Mouse (Mus musculus) layer of hippocampus, adult 18-20 months (tissue): ENCODE measurements around the gene Aldh18a1. TPM values are rescaled to one million over a fixed set of nuclear protein-coding genes. Genes with fewer than 3 reads are reported as not detected.
"Not testable (repeated sequence)": the region's sequence is repeated elsewhere in the genome, so short reads cannot be mapped to it uniquely, and the experiment has no call there.

ENCODE experiments used
- DNase-seq, 2 experiments: peaks; one replicate each; pipeline ENCODE4 v3.0.0; 2022; ENCODE audit warnings: low spot score in 2 of 2
- total RNA-seq, 2 experiments: library from RNA; stranded (reverse); gene quantifications; 2 replicates each; pipeline ENCODE4 v1.2.3; 2021

The Aldh18a1 gene
- total RNA-seq, 2 experiments from 2014 or later: 19.6 to 22.3 TPM

GRCm38 (mm10) chr19:40587491-40588292 is 571 bp downstream of the Aldh18a1 start:
- no peak for DNase-seq

DNA sequence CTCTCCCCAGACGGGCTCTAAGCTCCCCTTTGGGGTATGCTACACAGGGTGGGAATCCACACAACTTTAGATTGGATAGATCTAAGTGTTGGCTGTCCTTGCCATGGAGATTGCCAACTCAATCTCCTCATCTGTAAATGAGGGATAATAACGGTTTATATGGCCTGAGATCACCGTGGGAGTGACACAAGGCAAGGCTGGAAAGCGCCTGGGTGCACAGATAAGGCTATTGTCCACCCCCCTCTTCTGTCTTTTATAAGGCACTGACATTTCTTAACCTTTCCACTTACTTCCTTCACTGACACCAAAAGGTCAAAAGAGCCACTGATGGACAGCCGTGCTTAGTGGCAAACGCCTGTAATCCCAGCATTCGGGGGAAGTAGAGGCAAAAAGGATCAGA is 1.4 kb downstream of the Aldh18a1 start:
- no peak for DNase-seq

DNA sequence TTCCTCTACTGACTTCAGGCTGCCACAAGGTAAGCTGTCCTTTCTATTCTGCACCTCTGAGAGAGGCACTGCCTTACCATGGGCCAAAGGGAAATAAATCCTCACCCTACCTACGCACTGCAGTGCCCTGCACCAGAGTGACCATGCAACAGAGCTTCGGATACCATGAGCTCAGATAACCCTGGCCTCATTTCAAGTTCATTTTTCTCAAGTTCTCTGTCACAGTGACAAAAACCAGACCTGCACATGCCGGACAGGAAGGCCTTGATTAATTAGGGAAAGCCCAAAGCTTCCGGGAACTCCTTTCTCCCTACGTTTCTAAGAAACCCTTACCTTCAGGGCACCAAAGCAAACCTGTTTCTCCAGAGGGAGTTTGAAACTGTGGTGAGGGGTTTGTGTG is 6.6 kb downstream of the Aldh18a1 start:
- DNase-seq: no peak

DNA sequence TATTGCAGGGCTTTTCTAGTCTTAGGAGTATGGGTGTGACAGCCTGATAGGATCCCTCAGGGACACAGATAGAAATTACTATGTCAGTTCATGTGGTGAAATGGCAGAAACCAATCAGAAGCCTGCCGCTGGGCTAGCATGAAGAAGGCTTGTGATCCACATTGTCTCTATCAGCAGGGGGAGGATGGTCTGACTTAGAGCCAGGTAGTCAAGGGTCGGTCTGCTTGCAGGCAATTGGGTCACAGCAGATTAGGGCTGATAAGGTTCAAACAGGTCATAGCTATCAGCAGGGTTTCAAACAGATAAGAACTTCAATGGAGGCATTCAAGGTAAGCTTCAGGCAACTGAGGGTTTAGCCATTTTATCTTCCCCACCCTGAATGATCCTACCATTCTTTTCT is 7.4 kb downstream of the Aldh18a1 start:
- no peak for DNase-seq

DNA sequence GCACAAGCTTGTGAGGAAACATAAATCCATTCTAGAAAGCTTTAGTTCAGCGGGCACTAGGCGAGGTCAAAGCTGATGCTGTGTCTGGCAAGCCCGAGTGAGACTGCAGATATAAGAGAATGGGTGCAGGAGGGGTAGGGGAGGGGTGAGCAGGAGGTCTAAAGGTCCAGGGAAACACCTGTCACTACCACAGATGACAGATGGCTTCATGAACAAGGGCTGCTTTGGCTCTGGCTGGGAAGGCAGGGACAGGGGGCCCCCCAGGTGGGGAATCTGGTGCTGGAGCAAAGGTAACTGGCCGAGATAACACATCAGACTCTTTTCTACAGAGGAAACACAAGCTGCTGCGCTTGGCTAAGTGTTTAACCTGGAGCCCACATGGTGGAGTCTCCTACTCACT is 12.8 kb downstream of the Aldh18a1 start:
- no peak for DNase-seq

DNA sequence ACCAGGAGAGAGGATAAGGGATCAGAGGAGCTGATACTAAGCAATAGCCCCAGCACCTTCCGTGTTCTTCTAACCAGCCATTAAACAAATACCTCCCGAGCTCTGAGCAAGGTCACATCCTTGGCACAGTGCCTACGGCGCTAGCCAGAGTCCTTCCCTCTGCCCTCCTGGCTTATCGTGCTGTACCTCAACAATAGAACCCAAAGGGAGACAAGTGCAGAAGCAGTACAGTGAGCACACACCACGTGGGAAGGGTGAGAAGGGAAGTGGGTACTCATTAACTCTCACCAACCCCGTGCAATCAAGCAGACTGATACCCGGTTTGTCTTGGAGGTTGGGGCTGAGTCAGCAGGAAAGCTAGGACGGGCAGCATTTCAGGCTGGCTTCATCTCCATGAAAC is 17.5 kb downstream of the Aldh18a1 start:
- DNase-seq: no peak

- DNase-seq: peak in 1 of 2 experiments; percentile 29
Observed at GRCm38 (mm10) chr19:40567616-40568015, 20.6 kb downstream of the Aldh18a1 start.

- DNase-seq: no peak
Observed at GRCm38 (mm10) chr19:40563880-40564645, 24.2 kb downstream of the Aldh18a1 start.

- not testable (repeated sequence) for DNase-seq
Observed at GRCm38 (mm10) chr19:40561521-40561920, 26.7 kb downstream of the Aldh18a1 start.

DNA sequence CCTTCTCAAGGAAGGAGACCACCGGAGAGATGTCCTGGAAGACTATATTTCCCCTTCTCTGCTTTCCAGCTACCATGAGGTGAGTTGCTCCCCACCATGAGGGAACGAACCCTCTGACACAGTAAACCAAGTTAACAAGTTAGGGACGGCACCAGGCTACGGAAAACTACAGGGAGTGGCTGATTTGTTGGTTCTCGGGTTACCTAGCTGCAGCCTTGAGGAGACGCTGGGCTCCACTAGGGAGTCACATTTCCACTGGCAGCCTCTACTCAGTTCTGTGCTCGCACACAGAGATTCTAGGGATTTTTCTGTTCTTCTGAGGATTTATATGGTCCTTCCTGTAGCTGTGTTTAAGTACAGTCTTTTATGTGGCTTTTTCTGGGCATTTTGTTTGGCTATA is 32.2 kb downstream of the Aldh18a1 start:
- DNase-seq: no peak

GRCm38 (mm10) chr19:40555136-40555535 is 33.1 kb downstream of the Aldh18a1 start:
- DNase-seq: no peak

- no peak for DNase-seq
Observed at GRCm38 (mm10) chr19:40554343-40554742, 33.9 kb downstream of the Aldh18a1 start.

- no peak for DNase-seq
Observed at GRCm38 (mm10) chr19:40553849-40554248, 34.4 kb downstream of the Aldh18a1 start.

DNA sequence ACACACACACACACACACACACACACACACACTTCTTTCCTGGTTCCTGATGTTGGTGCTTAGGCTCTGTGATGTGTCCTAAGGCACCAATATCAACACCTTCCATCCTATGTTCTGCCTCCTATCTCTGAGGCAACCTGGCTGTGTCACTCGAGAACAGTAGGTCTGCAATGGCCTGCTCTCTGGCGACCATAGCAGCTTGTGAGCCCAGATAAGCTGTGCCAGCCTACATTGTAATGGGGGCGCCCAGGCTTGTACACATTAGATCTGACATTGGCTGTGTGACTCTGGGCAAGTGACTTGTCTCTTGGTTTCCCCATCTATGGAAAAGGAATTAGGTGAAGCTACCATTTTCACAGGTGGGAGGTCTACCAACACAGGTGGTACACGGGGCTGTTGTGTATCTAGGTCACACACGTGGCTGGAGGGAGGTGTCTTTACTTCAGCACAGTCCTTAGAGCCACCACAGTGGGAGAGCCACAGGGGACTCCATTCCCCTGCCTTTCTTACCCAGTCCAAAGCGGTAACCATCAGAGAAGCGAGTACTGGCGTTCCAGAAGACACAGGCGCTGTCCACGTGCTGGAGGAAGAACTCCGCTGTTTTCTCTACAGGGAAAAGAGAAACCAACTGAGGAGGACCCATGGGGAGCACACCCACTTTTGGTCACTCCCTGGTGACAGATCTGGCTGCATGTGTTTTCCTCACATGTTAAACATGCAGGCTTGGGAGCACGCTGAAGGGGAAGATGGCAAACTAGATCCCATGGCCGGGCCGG is 35.1 kb downstream of the Aldh18a1 start:
- DNase-seq: no peak

DNA sequence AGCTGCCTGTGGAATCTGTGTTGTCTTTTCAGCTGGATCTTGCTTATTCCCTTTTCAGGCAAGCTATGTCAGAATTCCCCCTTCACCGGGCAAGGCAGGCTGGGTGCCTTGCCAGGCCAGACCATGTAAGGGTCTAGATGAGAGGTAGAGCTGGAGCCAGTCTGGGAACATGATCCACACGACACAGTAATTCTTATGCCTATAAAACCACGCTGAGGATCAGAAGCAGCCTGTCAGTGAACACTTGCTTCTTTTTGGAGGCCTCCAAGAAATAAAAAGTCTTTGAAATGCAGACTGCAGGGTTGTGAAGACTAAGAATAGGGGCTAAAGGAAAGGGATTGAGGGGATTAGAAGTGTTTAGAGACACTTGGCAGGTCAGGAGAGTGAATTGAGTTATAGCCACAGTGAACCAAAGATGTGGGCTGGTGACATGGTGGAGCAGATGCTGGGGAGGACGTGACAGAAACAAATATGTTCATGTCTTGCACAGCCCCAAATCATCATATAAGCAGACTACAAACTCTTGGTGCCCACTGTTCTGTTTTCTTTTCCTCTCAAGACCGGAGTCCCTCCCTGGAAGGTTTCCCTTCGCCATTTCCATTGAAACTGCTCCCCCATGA is 38.6 kb downstream of the Aldh18a1 start:
- DNase-seq: peak in 1 of 2 experiments; percentile 23

GRCm38 (mm10) chr19:40548796-40549515 is 39.3 kb downstream of the Aldh18a1 start:
- DNase-seq: no peak

DNA sequence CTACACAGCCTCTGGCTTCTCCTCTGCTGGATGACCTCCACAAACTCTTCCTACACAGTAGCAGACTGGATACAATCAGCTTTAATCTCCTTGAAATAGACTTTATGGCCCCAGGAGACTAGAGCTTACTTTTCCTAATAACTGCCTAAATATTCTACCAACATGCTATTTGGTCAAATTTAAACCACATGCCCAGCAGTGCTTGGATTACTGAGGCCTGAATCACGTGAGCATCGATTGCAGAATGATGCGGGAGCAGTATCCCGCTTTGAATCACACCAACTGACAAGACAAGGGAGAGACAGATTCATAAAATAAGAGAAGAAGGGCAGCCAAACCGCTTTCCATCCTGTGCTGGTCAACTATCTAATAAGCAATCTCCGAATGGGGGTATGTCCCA is 39.9 kb downstream of the Aldh18a1 start:
- no peak for DNase-seq

GRCm38 (mm10) chr19:40544856-40545255 is 43.4 kb downstream of the Aldh18a1 start:
- DNase-seq: peak; percentile 49 to 85

GRCm38 (mm10) chr19:40542776-40543175 is 45.5 kb downstream of the Aldh18a1 start:
- no peak for DNase-seq

- DNase-seq: no peak
Observed at GRCm38 (mm10) chr19:40536526-40536925, 51.7 kb downstream of the Aldh18a1 start.

GRCm38 (mm10) chr19:40532525-40532924 is 55.7 kb downstream of the Aldh18a1 start:
- DNase-seq: no peak
